Mouse (Mus musculus): ENCODE data around the gene Adra1d.
A peak's percentile ranks its signal among the peaks of the same experiment; 100 is the strongest.

The Adra1d gene

DNA sequence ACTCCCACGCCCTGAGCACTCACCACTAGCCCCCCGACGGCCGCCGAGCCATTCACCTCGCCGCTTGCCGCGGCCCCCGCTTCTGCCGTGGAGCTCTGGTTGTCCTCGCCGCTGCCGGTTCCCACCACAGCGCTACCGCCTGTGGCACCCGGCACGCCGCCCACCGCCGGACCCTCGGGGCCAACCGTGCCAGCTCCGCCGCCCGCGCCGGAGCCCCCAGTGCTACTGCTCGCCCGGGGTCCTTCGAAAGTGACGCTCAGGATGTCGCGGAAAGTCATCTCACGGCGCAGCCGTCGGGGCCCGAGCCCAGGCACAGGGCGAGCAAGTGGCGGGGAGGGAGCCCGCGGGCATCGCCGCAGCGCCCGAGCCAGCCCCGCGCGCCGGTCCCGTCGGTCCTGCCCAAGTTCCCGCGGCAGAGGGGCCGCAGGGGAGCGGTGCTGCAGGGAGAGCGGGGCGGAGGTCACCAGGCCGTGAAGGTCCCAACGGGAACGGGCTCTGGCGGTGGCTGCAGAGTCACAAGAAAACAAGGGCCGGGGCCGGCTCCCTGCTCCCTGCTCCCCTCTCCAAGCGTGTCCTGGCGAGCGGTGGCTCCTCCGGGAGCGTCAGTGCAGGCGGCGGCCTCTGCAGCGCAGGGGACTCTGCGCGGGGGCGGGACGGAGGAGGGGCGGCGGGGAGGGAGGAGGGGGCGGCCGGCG, at the start of gene Adra1d:
Gene Adra1d (minus strand): TSS at position 393 of the 695 bp plus-strand sequence.
- DNase-seq, result no peak

DNA sequence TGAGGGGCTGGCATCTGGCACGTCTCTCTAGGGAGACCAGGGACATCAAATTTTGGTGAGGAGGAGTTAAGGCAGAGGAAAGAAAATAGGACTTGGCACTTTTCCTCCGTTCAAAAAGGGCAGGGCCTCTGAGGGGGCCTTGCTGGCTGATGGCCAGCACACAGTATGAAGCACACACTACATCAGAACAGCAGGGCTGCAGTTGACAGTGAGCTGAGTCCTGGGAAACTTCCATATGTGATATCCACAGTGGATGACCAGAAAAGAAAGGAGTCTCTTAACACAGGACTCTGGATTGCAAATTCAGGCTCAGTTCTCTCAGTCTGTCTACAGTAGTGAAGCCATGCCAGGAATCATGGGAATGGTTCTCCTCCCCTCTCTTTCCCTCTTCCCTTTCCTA, 39.8 kb upstream of the Adra1d start:
- DNase-seq, result no peak

DNA sequence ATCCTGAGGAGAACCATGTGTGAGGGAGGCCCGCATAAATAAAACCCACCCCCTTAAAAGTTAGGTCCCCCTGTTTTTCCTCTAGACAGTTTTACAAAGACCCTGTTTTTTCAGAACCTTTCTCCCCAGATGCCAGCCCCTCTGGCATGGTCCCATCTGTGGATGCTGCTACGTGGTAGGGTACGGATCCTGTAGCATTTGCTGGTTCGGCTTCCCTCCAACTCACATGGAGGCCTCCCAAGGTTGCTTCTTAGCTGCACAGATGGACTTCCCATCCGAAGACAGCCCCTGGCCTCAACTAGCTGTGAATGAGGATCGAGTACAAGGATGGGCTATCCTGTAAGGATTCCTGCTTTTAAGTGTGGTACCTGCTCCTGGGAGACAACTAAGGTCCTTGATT, 32.8 kb upstream of the Adra1d start:
- no peak for DNase-seq

DNA sequence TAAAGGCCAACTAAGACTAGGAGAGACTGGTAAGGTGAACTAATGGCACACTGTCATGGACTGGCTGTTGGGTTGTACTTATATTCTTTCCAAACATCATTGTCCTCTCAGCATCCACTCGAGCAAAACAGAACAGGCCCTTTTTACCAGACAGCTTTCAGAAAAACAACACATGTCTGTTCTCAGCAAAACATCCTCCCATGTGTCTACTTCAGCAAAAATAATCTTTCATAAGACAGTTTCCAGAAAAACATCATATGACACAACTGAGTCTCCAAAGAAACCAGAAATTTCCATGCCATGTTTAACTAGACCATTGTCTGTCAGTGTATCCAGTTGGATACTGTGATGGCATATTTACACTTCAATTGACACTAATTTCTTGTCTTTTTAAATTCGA, 25.4 kb upstream of the Adra1d start:
- no peak for DNase-seq

DNA sequence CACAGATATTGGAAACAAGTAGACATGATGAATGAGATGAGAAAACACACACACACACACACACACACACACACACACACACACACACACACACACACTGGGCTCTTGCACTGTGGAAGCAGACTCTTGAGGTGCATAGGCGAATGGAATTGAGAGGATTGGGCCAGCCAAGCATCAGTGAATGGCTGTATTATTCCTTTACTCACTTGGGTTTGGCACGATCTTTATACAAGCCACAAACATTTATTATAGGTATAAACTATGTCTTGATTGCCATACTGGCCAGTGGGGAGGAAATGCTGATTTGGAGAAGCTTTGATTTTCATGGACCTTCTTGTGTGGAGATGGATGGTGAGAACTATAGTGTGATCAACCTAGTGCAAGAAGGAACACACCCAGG, 19.4 kb upstream of the Adra1d start:
- DNase-seq, result no peak

DNA sequence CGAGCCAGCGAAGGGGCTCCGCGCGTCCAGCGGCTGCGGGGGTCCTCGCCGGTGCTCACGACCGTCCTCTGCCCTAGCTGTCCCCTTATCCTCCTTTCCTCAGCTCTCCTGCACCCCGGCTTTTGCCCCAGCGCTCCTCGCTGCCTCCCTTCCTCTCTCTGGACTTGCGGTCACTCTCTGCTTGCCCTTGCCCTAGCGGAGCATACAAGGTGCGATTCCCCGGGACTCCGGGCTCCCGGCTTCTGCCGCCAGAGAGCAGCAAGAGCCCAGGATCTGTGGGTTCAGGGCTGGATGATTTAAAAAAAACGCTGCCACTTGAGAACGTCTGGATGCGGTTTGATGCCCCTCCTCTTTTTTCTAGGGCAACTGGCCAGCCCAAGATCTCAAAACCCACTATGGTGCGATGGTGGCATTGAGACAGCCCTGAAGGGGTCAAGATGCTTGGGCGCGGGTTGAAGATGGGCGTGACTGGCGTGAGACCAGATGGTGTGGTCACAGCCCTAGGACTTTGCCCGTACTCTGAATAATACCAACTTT, 571 bp upstream of the Adra1d start:
- peak; percentile 70 for DNase-seq

DNA sequence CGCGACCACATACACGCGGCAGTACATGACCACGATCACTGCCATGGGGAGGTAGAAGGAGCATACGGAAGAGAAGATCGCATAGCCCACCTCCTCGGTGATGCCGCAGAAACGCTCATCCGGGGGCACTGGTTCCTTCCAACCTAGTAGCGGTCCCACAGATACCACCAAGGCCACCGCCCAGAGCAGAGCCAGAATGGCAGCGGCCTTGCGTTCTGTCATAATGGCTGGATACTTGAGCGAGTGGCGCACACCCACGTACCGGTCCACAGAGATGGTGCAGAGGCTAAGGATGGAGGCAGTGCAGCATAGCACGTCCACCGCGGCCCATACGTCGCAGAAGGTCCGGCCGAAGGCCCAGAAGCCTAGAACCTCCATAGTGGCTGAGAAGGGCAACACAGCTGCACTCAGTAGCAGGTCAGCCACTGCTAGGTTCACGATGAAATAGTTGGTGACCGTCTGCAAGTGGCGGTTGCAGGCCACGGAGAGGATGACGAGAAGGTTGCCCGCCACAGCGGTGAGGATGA, 676 bp downstream of the Adra1d start:
- DNase-seq, result no peak

DNA sequence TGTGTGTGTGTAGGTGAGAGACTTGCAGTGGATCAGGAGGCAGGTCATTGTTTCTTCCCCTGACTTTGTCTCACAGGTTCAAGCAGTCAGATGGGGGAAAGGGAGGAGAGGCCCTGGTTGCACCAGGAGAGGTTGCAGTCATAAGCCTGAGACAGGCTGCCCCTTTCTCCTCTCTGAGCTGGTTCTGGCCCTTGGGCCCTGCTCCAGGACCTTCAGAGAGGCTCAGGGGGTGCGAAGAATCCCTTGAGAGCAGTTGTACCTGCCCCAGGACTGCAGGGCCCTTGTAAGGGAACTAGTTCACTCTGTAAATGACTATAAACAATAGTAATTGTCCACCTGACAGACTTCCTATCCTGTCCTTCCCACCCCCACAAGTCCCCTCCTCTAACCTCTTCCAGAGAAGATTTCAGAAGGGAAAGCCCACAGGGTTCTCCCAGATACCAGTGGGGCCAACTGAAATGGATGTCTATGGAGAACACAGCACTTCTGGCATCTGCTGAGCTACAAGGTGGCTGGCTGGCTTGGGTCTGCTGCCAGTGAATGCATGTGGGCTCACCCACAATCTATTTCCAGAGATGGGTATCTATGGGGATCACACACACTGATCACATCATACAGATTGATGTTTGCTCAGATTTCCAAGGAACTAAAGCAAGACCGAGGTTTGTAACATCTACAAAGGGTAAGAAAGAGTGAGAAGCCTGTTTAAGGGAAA, 1.7 kb downstream of the Adra1d start:
- no peak for DNase-seq

DNA sequence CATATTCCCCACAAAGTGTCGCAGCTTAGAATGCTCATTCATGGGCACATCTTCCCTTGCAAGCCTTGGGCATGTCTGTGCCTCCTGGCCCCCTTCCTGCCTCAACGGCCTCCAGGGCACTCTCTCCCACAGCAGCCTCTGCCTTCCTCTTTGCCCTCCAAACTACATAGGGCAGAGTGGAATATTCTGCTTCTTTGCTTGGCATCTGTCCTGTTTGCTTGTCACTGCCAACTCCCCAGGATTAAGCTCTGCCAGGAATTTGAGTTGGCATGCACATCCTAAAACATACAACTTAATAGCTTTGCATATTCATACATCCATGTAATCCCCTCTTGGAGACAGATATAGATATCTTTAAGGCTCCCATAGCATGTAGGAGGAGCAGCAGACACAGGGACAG, 4.2 kb downstream of the Adra1d start:
- no peak for DNase-seq

DNA sequence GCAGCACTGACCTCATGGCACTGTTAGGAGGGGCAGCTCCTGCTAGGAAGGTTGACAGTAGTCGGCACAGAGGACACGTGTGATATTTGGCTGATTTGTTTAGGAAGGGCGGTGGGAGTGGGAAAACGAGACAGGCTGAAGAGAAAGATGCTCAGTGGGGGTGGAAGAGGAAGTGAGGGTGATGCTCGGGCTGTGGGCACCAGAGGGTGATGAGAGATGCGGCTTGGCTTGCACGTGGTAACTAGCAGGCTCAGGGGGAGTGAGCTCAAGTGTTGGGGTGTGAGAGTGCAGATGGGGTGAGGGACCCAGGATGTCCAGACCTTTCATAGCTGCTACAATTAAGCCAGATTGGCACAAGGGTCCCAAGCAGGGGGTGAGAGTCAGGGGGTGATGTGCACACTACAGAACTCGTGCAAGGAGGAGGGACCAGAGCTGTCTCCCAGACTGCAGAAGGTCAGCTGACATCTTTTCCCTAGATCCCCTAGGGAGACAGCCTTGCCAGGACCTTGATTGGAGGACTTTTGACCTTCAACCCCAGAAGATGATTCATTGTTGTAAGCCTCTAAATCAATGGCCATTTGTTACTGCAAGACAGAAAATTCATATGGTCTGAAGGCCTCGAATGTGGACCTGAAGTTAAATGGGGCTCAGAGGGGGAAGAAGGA, 9.2 kb downstream of the Adra1d start:
- no peak for DNase-seq

DNA sequence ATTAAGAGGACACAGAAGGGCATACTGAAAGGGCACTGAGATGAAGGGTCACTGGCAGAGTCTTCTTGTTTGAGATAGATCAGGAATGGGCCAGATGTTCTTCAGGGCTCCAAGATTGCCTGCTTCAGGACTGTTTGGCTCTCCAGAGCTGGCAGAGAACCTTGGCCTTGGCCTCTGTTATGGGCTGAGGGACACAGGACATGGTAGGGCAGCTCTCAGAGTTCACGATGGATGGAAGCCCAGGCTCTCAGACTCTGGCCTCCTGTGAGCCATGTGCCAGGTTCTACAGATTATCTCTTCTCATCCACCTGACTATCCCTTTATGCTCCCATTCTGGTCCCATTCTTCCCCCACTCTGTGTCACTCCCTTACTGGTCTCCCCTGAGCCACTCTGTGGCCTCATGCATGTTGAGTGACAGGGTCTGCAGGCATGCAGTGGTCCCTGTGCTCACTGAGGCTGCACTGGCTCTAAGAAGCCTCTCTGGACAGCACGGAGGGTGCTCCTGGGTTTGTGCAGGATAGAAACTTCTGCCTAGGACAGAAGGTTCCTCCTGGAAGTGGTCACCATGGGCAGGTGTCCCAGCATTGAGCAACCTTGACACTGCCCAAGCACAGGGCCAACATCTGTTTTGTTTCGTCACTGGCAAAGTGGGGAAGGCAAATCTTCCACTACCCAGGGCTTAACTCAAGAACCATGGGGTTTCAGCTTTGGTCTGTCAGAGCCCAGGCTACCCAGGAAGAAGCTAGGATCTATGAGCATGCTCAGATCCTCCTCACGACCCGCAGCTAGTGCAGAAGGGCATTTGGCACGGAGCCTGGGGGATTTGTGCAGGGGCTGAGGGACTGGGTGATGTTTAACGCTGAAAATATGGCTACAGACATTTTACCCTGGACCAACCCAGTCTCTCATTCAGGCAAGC, 10.1 kb downstream of the Adra1d start:
- no peak for DNase-seq

DNA sequence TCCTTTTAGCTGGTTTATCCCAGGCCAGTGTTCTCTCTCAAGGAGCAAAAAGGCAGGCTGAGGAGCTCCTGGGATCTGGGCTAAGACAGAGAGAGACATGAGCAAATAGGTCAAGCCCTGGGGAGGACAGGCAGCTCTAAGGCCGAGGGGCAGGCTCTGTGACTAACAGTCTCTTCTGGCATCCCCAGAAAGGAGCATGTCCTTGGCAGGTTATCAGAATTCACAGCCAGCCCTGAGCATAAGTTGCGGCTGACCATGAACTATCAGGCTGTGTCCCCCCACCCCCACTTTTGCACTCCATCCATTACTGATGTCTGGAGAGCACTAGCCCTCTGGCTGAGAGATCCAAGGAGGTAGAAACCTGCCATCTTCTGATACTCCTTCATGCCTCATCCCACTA, 11.2 kb downstream of the Adra1d start:
- DNase-seq, result no peak

DNA sequence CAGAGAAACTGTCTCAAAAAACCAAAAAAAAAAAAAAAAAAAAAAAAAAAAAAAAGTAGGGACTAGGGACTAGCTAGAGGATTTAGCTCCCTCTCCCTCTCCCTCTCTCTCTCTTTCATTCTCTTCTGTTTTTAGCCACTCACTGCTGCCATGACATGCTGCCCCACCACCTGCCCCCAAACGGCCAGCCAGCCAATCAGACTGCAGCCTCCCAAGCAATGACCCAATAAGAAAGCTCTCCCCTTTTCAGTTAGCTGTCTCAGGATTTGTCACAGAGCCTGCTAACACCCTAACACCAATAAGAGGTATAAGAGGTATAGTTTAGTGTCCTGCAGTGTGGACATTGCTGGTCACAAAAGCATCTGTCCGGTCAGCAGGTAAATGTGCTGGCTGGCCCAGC, 11.6 kb downstream of the Adra1d start:
- no peak for DNase-seq

DNA sequence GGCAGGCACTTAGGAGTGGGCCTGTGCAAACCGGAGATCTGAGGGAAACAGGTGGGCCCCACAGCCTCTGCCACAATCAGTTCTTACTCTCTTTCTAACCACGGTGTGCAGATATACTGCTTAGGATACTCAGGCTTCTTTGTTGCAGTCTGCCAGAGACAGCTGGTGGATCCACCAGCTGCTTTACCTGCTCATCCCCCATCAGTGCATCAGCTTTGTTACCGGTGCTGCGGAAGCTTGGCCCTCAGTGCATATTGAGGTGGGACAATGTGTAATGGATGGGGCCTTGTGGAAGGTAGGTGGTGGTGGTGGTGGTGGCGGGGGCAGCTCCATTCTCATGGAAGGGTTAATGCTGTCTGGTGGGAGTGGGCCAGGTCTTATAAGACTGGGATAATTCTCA, 13.0 kb downstream of the Adra1d start:
- no peak for DNase-seq

DNA sequence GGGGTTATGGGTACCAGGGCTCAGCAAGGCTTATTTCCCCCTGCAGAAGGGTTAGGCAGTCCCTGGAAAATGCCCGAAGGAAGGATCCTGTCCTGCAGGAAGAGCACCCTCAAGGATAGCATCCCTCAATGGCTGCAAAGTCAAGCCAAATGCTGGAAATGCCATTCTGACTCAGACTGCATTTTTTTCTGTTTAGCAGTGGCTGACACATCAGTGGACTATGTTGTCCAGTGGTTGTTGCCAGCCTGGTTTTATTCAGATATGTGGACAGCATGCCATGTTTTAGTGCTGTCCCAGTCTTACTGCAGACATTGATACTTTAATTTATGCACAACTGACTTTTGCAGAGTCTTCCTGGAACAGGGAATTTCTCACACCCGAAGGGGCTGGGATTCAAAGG, 13.8 kb downstream of the Adra1d start:
- no peak for DNase-seq

DNA sequence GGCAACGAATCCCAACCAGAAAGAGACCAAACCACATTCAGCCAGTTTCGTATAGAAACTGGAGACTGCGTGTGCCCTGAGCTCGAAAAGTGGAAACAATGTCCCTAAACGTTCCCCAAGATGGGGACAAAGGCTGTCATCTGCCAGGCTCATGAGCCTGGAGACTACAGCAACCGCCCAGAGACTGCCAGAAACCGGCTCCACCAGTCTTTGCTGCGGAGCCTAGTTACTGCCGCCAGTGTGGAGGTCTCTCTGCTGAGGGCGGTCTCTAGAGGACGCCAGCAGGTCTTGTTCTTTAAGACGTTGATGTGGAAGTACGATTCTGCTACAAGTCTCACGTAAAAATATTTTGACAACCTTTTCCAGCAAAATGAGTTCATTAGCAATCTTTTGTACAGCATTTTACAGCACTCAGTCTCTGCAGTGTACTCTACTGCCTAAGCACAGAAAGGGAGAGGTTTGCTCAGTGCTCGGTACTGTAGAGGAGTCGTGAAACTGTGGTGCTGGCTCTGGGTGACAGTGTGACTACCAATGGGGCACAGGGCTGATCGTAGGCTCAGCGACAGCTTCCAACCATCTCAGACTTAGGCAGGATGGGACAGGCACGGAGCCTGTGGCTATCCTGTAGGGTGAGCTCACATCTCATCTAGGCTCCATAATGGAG, 15.2 kb downstream of the Adra1d start:
- DNase-seq, result no peak

DNA sequence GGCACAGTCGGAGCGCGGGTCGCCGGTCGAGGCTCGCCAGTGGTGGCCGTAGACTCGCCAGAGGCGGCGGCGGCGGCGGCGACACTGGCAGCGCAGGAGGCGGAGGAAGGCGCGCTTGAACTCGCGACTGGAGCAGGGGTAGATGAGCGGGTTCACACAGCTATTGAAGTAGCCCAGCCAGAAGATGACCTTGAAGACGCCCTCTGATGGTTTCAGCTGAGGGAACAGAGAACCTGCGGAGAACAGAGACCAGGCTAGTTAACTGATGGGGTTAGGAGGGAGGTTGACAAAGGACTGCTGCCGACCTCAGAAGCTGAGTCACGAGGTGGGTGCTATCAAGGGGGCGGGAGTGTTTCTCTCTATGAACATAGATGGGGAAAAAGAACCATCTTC, 15.8 kb downstream of the Adra1d start:
- DNase-seq, result no peak

DNA sequence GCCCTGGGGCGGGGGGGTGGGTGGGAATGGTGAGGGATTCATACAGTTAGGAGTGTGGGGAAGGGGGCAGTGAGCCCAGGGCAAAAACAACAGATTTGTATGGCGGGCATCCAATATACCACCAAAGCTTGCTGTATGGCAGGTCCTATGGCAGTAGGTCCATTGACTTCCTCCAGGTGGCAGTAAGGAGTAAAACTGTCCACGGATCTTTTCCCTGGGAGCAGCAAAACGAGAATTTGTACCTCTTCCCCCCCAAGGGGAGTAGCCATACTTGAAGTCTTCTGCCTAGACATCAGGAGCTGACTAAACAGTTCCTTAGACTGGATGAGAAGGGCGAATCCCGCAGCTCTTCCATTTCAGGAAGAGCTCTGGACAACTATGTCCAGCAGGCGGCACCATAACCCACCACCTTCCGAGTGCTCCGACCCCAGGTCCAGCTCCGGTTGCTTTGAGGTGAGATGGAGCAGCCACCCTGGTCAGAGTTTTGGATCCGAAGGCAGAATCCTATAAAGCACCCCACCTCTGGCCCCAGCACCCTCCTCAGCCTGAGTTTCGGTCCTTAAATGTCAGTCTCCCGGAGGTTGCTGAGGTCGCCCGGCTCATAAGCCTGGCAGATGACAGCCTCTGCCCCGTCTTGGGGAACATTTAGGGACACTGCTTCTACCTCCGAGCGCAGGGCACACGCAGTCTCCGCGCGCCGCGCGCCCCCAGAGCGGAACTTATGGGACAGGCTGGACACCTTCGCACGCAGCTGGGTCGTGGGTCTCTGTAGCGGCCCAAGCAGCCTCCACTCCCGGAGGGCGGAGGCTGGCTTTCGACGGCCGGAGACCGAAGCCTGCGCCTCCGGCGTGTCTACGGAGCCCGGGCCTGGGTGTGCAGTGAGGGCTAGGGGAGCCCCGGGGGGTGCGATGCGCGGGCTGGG, 16.4 kb downstream of the Adra1d start:
- DNase-seq, result peak; percentile 58

DNA sequence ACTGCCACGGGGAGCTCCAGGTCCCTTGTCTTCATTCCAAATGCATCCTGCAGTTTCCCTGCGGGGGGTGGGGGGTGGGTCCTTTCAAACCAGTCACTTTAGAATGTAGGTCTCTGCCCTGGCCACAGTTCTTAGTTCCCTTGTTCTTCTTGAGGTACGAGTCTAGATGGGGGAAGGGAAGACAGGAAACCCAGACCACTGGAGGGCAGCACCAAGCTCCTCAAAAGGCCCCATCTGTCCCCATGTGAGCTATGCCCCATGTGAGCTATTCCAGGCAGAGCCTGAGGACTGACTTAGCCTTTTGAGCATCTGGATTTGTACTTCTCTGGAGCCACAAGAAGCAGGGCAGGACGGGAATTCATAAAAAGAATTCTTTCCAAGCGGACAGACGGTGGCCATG, 19.6 kb downstream of the Adra1d start:
- no peak for DNase-seq

DNA sequence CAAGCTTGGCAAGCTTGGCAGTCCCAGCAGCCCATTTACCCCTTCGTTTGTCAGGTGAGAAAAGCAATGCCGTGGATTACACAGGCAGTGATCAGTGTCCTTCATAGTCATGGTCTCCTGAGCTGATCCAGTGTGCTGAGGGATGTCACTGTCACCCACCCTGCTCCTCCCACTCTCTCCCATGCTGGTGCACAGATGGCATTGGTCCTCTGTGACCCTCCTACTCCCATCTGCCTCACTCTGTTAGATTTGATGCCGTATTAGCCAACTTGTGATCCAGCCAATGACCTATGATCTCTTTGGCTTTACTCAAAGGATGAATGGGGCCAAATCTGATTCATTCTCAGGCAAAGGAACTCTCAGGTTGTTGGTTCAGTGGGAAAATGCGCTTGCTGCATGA, 20.4 kb downstream of the Adra1d start:
- DNase-seq, result no peak

DNA sequence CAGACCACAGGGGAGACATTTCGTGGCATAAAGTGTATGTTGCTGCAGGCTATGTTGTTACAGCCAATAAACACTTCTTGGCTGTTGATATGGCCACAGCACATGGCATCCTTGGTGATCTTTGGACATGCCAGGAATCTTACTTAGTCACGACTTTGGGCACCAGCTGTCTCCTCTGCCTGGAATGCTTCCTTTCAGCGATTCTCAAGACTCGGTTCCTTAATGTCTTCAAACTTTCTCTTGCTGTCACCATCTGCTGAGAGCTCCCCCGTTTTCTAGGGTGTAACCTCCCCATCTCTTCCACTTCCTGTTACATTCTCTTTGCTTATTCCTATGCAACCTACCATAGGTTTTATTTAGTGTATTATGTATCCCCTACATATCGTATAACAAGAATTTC, 22.3 kb downstream of the Adra1d start:
- no peak for DNase-seq

Measured in kidney, adult 9 months (tissue).